Mouse (Mus musculus) limb, embryonic 10.5 days (tissue): ENCODE measurements around the gene Klhl41. TPM values are rescaled to one million over a fixed set of nuclear protein-coding genes. Genes with fewer than 3 reads are reported as not detected.

Experiments
- DNase-seq: peaks from one replicate; pipeline ENCODE4 v3.0.0-alpha.2; 2017; ENCODE audit warnings: low spot score
- H3K27ac ChIP-seq: fragments of 300-500 bp; sonication (generic); 2 replicates; pipeline ENCODE4 v1.5.1; 2016; ENCODE audit warnings: mild to moderate bottlenecking
- H3K27me3 ChIP-seq: fragments of 300-500 bp; sonication (generic); 2 replicates; pipeline ENCODE4 v1.6.1; 2016; ENCODE audit warnings: low read depth, mild to moderate bottlenecking; ENCODE audit not compliant: poor library complexity, severe bottlenecking
- H3K36me3 ChIP-seq: fragments of 300-500 bp; sonication (generic); 2 replicates; pipeline ENCODE4 v1.6.1; 2016; ENCODE audit warnings: mild to moderate bottlenecking, moderate library complexity
- H3K4me1 ChIP-seq: fragments of 300-500 bp; sonication (generic); 2 replicates; pipeline ENCODE4 v1.6.1; 2016
- H3K4me3 ChIP-seq: fragments of 300-500 bp; sonication (generic); 2 replicates; pipeline ENCODE4 v1.5.1; 2016; ENCODE audit warnings: mild to moderate bottlenecking, moderate library complexity
- H3K9me3 ChIP-seq: fragments of 300-500 bp; sonication (generic); replicated peaks from 2 replicates; pipeline ENCODE4 v1.6.1; 2016; ENCODE audit warnings: mild to moderate bottlenecking
- WGBS: fragments of 180-500 bp; shearing (Covaris S2); methylation state at CpG from one replicate; pipeline ENCODE4 v1.1.7; 2016; 5-methylcytosine and 5-hydroxymethylcytosine counted together
- polyA plus RNA-seq: library from polyadenylated mRNA; unstranded; fragments of >200 nt; fragmentation: Nextera tagmentation; extraction: Ambion mirVana; gene quantifications from 2 replicates; pipeline ENCODE4 v1.2.1, GENCODE M21; 2016

The Klhl41 gene
- polyA plus RNA-seq, 1 experiment from 2014 or later = 1.1 TPM

- Histone ChIP-seq H3K36me3 (peaks cover 61% of the 10 kb centered on the region), H3K27me3 (no peaks in the 10 kb centered on the region), H3K4me3 (no peak overlapping the region), H3K4me1 (no peaks in the 10 kb centered on the region), H3K27ac (no peak overlapping the region), H3K9me3 (no peaks in the 10 kb centered on the region)
- DNase-seq = no peak
- 94% methylated on average over 11 of the region's 11 CpGs for WGBS
Observed at GRCm38 (mm10) chr2:69693501-69693900, 23.6 kb downstream of the Klhl41 start.

DNA sequence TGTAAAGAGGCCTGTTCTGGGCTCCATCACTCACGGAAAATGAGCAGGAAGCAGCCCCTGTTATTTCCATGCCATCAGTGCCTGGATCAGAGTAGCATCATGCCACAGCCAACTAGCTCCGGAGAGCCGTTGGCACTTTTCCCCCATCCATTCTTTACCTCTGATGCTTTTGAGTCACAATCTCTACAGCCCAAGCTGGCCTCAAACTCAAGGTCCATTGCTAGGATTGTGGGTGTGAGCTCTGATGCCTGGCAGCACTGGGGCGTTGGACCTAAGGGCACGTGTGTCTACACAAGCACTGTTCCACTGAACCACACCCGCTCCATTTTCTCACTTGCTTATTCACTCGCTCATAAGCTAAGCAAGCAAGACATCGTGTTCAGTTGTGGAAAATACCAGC lies 30.5 kb downstream of the Klhl41 start:
- H3K9me3 ChIP-seq = no peaks in the 10 kb centered on the region
- 95% methylated on average over 8 of the region's 8 CpGs for whole genome bisulfite sequencing
- no peak overlapping the region for H3K4me3 ChIP-seq
- DNase-seq = no peak
- no peak overlapping the region for H3K27ac ChIP-seq
- H3K4me1 ChIP-seq = no peaks in the 10 kb centered on the region
- H3K36me3 ChIP-seq = peaks cover 59% of the 10 kb centered on the region
- H3K27me3 ChIP-seq = no peaks in the 10 kb centered on the region

DNA sequence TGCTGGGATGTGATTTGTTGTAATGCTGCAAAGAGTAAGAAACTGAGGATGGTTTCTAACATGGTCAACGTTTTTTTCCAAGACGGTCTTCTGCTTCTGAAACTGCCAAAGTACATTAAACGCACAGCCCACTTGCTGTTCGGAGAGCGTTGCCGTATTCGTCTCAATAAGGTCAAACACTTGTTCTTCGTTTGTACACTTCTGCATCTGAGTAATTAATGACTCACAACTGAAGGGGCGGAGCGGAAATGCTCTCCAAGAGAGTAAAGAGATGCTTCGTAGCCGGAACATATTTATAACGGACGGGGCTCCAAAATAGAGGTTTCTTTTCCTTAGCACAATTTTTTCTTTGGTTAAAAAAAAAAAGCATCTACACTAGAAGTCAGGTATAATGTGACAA lies 42.3 kb downstream of the Klhl41 start:
- WGBS = 93% methylated on average over 14 of the region's 14 CpGs
- H3K27ac ChIP-seq = no peak overlapping the region
- no peak overlapping the region for H3K4me3 ChIP-seq
- no peaks in the 10 kb centered on the region; the same call in 1 of the 2 replicates for H3K27me3 ChIP-seq
- H3K36me3 ChIP-seq = peaks cover 29% of the 10 kb centered on the region
- no peak for DNase-seq
- H3K4me1 ChIP-seq = peaks cover 9% of the 10 kb centered on the region
- H3K9me3 ChIP-seq = no peaks in the 10 kb centered on the region

DNA sequence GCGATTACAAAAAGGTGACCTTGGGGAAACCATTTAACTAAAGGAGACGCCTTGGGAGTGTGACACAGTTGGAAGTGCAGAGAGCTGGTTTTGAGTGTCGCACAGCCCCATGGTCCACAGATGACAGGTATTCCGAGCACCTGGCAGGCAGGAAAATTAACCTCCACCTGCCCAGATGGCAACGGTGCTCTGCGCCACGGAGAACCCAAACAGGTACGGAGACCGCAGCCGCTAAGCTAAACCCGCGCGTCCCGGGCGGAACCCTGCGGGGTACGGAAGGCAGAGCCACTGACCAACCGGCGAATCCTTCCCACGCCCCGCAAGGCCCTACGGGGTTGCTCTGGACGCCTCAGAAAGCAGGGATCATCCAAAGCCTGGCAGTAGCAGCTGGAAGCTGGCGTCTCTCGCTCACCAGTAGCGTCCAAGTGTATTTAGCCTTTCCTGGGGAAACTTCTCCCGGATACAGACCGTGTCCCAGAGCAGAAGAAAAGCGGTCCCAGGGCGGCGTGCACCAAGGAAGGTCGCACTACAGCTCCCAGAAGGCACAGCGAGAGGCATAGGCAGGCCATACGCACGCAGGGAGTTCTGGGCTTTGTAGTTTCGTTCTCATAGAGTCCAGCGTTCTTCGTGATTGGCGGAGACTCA lies 43.2 kb downstream of the Klhl41 start, which contains the start of gene Fastkd1:
Gene Fastkd1 (minus strand): TSS at position 536 of the 645 bp plus-strand sequence.
- H3K9me3 ChIP-seq = no peaks in the 10 kb centered on the region
- H3K4me3 ChIP-seq = peak within 1 kb of the TSS; percentile 74
- peak within 1 kb of the TSS; percentile 83 for H3K27ac ChIP-seq
- peaks cover 21% of the 10 kb centered on the region for H3K36me3 ChIP-seq
- H3K27me3 ChIP-seq = no peaks in the 10 kb centered on the region; the same call in 1 of the 2 replicates
- H3K4me1 ChIP-seq = peaks cover 9% of the 10 kb centered on the region
- DNase-seq = peak; percentile 83
- WGBS = under 1% methylated on average over 39 of the region's 39 CpGs

DNA sequence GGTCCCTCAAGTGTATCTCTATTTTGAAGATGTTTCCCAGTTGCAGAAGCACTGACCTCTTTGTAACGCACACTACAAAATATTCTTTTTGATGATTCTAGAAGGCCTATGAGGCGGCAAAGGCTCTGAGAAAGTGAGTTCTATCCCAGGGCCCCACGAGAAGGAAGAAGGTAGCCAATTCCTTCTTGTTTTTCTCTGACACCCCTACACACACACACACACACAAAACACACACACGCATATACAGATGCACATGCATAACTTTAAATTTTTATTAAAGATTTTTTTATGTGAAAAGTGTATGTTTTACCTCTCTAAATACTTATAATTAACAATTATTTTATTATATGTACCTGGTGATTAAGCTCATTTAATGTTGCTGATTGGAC lies 43.7 kb downstream of the Klhl41 start:
- Histone ChIP-seq H3K4me1 (peaks cover 9% of the 10 kb centered on the region), H3K27me3 (no peaks in the 10 kb centered on the region; the same call in 1 of the 2 replicates), H3K9me3 (no peaks in the 10 kb centered on the region), H3K4me3 (peak overlapping the region; percentile 74), H3K36me3 (peaks cover 16% of the 10 kb centered on the region), H3K27ac (no peak overlapping the region)
- no peak for DNase-seq
- 43% methylated on average over 4 of the region's 4 CpGs for WGBS

DNA sequence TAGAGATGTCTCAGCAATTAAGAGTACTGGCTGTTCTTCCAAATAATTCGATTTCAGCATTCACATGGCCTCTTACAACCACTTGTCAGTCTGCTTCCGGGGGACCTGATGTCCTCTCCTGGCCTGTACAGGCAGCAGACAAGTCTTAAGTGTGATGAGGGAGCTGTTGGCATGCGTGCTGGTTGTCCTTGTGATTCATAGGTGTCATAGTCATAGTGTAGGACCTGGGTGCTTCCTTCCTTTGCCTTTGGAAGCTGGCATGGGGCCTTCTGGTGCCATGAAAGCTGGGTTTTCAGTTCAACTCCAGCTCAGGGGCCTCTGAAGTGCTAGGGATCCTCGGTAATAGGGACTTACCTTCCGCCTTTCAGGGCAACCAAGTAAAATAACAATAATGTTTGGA lies 44.2 kb downstream of the Klhl41 start:
- no peaks in the 10 kb centered on the region; the same call in 1 of the 2 replicates for H3K27me3 ChIP-seq
- DNase-seq = no peak
- no peak overlapping the region for H3K27ac ChIP-seq
- H3K4me1 ChIP-seq = peaks cover 9% of the 10 kb centered on the region
- 84% methylated on average over 5 of the region's 5 CpGs for WGBS
- H3K36me3 ChIP-seq = peaks cover 13% of the 10 kb centered on the region
- H3K9me3 ChIP-seq = no peaks in the 10 kb centered on the region
- no peak overlapping the region for H3K4me3 ChIP-seq

GRCm38 (mm10) chr2:69716483-69716882 lies 46.6 kb downstream of the Klhl41 start:
- DNase-seq = no peak
- no peaks in the 10 kb centered on the region for H3K36me3 ChIP-seq
- WGBS = 83% methylated on average over 3 of the region's 3 CpGs

DNA sequence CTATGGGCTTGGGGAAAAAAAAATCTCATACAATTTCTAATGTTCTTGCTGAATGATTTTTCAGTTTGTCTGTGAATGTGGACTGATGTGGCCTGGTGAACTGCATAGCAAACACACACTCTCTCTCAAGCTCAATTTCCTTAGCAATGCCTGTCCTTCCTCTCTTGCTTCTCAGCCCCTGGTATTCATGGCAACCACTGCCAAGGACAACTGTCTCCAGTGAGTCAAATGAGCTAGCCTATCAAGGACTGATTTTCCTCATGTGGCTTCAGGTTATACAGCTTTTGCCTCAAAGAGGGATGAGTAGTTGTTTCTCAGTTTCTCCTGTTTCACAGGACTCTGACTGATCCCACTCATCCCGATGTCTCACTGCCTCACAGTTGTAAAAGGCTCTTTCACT lies 49.2 kb downstream of the Klhl41 start:
- WGBS = 94% methylated on average over 1 of the region's 1 CpGs
- no peaks in the 10 kb centered on the region for H3K36me3 ChIP-seq
- no peaks in the 10 kb centered on the region; the same call in 1 of the 2 replicates for H3K27me3 ChIP-seq
- no peak for DNase-seq
- no peaks in the 10 kb centered on the region for H3K9me3 ChIP-seq
- H3K4me3 ChIP-seq = no peak overlapping the region
- no peak overlapping the region for H3K27ac ChIP-seq
- peaks cover 9% of the 10 kb centered on the region; the same call in 1 of the 2 replicates for H3K4me1 ChIP-seq

More at GRCm38 (mm10) chr2:69716483-69716882, 46.6 kb downstream of the Klhl41 start:
- H3K27ac ChIP-seq = no peak overlapping the region
- H3K9me3 ChIP-seq = no peaks in the 10 kb centered on the region
- no peak overlapping the region for H3K4me3 ChIP-seq
- peaks cover 9% of the 10 kb centered on the region for H3K4me1 ChIP-seq
- no peaks in the 10 kb centered on the region; the same call in 1 of the 2 replicates for H3K27me3 ChIP-seq

DNA sequence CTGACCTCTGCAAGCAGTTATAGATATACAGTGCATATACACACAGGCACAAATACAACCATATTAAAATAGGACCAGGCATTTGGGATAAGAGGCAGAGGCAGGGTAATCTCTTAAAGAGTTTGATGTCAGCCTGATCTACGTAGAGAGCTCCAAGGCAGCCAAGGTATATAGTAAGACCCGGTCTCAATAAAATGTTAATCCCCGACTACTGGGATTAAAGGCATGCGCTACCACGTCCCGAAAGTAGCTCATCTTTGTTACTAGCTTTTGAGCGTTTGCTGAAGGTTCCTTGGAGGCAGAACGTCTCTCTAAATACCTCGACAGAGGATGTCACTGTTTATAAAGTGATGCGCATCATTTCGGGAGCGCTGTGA lies 52.3 kb downstream of the Klhl41 start, which contains the start of gene Ppig:
Gene Ppig (plus strand): TSS at position 273 of the 377 bp plus-strand sequence.
- H3K27ac ChIP-seq = peak within 1 kb of the TSS; percentile 93
- no peaks in the 10 kb centered on the region for H3K9me3 ChIP-seq
- H3K36me3 ChIP-seq = peaks cover 4% of the 10 kb centered on the region
- H3K4me1 ChIP-seq = peaks cover 14% of the 10 kb centered on the region; the same call in 1 of the 2 replicates
- DNase-seq = no peak
- 7% methylated on average over 12 of the region's 12 CpGs for WGBS
- no peaks in the 10 kb centered on the region for H3K27me3 ChIP-seq
- H3K4me3 ChIP-seq = peak within 1 kb of the TSS; percentile 78

DNA sequence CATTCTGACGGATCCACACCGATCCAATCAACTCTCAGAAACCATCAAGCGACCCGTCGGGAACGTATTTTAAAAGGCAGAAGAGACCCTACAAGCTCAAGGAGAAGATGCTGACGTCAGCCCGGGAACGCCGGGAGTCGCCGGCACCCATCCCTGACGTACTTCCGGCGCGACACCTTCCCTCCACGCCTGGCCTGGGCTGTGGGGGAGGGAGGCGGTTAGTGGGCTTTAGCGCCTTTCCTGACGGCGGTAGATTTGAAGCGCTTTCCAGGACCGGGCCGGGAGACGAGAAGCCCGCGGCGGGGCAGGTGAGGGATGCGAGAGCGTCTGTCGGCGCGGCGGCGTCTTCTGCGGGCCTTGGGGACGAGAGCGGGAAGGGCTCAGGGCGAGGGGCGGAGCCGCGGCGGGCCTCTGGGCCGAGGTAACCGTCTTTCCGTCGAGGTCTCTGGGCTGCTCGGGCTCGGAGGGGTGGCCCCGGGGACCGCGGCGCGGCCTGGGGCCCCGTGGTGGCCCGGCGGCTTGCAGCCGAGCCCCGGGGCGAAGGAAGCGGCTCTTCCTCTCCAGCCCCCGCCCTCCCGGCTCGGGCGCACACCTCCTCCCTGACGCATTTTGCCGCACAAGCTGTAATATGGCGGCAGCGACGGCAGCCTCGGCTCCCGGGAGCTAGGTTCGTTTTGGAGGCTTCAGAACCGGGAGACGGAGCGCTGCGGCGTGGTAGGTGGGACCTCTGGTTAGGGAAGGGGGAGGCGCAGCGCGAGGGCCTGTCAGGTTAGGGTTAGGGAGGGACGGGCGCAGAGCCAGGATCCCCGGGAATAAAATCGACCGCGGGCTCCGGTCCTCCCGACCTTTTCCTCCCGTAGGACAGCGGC lies 53.0 kb downstream of the Klhl41 start:
- DNase-seq = peak; percentile 98
- peaks cover 14% of the 10 kb centered on the region; the same call in 1 of the 2 replicates for H3K4me1 ChIP-seq
- no peaks in the 10 kb centered on the region for H3K27me3 ChIP-seq
- WGBS = under 1% methylated on average over 91 of the region's 91 CpGs
- H3K9me3 ChIP-seq = no peaks in the 10 kb centered on the region
- H3K4me3 ChIP-seq = peak overlapping the region; percentile 78
- H3K36me3 ChIP-seq = peaks cover 4% of the 10 kb centered on the region
- peak overlapping the region; percentile 93 for H3K27ac ChIP-seq

GRCm38 (mm10) chr2:69723519-69723825 lies 53.6 kb downstream of the Klhl41 start:
- 2% methylated on average over 13 of the region's 13 CpGs for WGBS
- DNase-seq = no peak
- H3K27me3 ChIP-seq = no peaks in the 10 kb centered on the region
- peaks cover 14% of the 10 kb centered on the region; the same call in 1 of the 2 replicates for H3K4me1 ChIP-seq
- H3K4me3 ChIP-seq = peak overlapping the region; percentile 78
- peaks cover 4% of the 10 kb centered on the region for H3K36me3 ChIP-seq
- peak overlapping the region; percentile 93 for H3K27ac ChIP-seq
- H3K9me3 ChIP-seq = no peaks in the 10 kb centered on the region
